Mouse (Mus musculus) kidney, postnatal 0 days (tissue): Measurements from ENCODE around the gene Cib4. TPM values are rescaled to one million over a fixed set of nuclear protein-coding genes. Genes with fewer than 3 reads are reported as not detected.

Experiments
- ATAC-seq: fragments of 200-750 bp; cut with Nextera tagmentation; replicated peaks from 2 replicates; pipeline ENCODE4 v1.8.0; 2017; ENCODE audit warnings: low read depth, moderate number of reproducible peaks, moderate TSS enrichment, moderate library complexity; ENCODE audit not compliant: low FRiP score
- DNase-seq: peaks from one replicate; pipeline ENCODE4 v3.0.0-alpha.2; 2016; ENCODE audit warnings: low spot score
- H3K27ac ChIP-seq: fragments of 300-500 bp; sonication (generic); 2 replicates; pipeline ENCODE4 v1.5.1; 2014; ENCODE audit warnings: mild to moderate bottlenecking
- H3K27me3 ChIP-seq: fragments of 300-500 bp; sonication (generic); 2 replicates; pipeline ENCODE4 v1.6.1; 2014; ENCODE audit warnings: low read length, mixed read lengths; ENCODE audit not compliant: insufficient read depth
- H3K36me3 ChIP-seq: fragments of 300-500 bp; sonication (generic); 2 replicates; pipeline ENCODE4 v1.6.1; 2014; ENCODE audit warnings: low read length, mixed read lengths; ENCODE audit not compliant: insufficient read depth
- H3K4me1 ChIP-seq: fragments of 300-500 bp; sonication (generic); replicated peaks from 2 replicates; pipeline ENCODE4 v1.6.1; 2014; ENCODE audit warnings: antibody characterized with exemption, low read length, mixed read lengths; ENCODE audit not compliant: insufficient read depth
- H3K4me2 ChIP-seq: fragments of 300-500 bp; sonication (generic); 2 replicates; pipeline ENCODE4 v1.6.1; 2014; ENCODE audit warnings: mild to moderate bottlenecking, low read length, moderate library complexity, mixed read lengths
- H3K4me3 ChIP-seq: fragments of 300-500 bp; sonication (generic); replicated peaks from 2 replicates; pipeline ENCODE4 v1.5.1; 2014; ENCODE audit warnings: low read depth, low read length
- H3K9ac ChIP-seq: fragments of 300-500 bp; sonication (generic); 2 replicates; pipeline ENCODE4 v1.6.1; 2014; ENCODE audit warnings: low read depth, low read length
- H3K9me3 ChIP-seq: fragments of 300-500 bp; sonication (generic); replicated peaks from 2 replicates; pipeline ENCODE4 v1.6.1; 2016; ENCODE audit warnings: low read length, inconsistent platforms, mixed read lengths
- CTCF ChIP-seq: IDR thresholded peaks from 2 replicates; pipeline ENCODE4 v1.5.1; 2016; ENCODE audit warnings: antibody characterized with exemption, low read depth, mild to moderate bottlenecking, moderate library complexity
- WGBS: fragments of 180-500 bp; shearing (Covaris S2); extraction: QIAGEN DNeasy Blood & Tissue Kit; methylation state at CpG from one replicate; pipeline ENCODE4 v1.1.7; 2014; 5-methylcytosine and 5-hydroxymethylcytosine counted together
- polyA plus RNA-seq: library from polyadenylated mRNA; unstranded; fragments of >200 nt; fragmentation: Nextera tagmentation; extraction: Ambion mirVana; gene quantifications from 2 replicates; pipeline ENCODE4 v1.2.1, GENCODE M21; 2015

The Cib4 gene
- polyA plus RNA-seq, 1 experiment from 2014 or later, result not detected

DNA sequence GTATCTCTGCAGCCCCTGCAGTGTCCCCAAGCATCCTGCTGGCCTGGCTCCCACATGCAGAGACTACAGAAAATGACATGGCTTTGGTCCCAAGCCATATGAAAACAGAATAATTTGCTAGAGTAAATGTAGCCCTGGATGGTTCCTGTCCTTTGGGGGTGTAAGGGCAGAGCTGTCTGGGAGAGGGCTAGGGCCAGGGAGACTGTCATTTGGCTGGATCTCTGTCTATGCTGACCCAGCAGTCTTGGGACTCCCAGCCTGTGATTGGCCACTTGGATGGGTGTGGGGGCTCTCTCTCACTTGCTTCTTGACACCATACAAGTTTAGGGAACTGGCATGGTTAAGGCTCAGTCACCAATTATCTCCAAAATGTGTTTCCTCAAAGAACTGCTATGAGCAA is 55.4 kb downstream of the Cib4 start:
- DNase-seq, result no peak

DNA sequence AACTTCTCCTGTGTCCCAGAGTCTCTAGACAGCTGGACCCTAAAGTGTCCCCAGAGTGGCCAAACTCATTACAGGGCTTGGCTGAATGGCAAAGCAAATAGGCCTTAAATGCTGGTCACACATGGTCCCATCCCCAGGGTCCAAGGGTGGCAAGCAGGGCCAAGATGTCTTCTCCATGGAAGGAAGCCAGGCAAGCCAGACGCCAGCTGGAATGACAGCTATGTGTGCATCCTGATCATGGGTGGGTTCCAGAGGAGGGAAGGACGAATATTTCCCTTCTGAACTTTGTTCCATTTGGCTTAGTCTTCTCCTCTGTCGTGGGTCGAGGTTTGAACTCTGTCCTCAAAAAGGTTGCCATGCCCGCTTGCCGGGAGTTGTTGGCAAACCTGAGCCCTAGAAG is 60.5 kb downstream of the Cib4 start:
- Histone ChIP-seq H3K4me1 (no peaks in the 10 kb centered on the region), H3K4me3 (no peak overlapping the region), H3K27ac (no peak overlapping the region), H3K9ac (no peak overlapping the region), H3K9me3 (no peaks in the 10 kb centered on the region), H3K27me3 (no peaks in the 10 kb centered on the region), H3K36me3 (no peaks in the 10 kb centered on the region), H3K4me2 (no peak overlapping the region)
- TF ChIP-seq CTCF, result no peak
- WGBS, result 66% methylated on average over 6 of the region's 6 CpGs
- no peak for DNase-seq
- ATAC-seq, result no peak

More for the DNA sequence above, 55.4 kb downstream of the Cib4 start:
- no peak overlapping the region for H3K4me2 ChIP-seq
- no peak overlapping the region for H3K27ac ChIP-seq
- H3K4me1 ChIP-seq, result no peaks in the 10 kb centered on the region
- H3K9me3 ChIP-seq, result no peaks in the 10 kb centered on the region
- no peaks in the 10 kb centered on the region for H3K27me3 ChIP-seq
- ATAC-seq, result no peak
- no peak for TF ChIP-seq CTCF
- no peaks in the 10 kb centered on the region for H3K36me3 ChIP-seq
- no peak overlapping the region for H3K9ac ChIP-seq
- no peak overlapping the region for H3K4me3 ChIP-seq

DNA sequence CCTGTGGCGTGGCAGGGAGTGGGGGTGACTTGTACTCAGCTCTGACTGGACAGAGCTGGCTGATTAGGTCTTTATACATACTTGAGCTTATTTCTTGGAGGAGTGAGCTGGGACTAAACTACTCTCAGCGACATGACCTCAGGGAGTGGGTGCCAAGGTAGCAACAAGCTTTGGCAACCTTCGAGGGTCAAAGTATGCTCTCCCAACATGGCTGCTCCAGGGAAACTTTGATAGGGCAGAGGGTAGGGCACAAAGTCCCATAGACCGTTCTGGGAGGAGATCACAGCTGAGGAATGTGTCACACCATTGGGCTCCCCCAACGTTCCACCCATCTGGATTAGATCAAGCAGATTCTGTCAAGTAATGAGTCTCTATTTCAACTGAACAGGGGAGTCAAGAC is 61.0 kb downstream of the Cib4 start:
- WGBS, result 62% methylated on average over 5 of the region's 5 CpGs
- Histone ChIP-seq H3K4me1 (no peaks in the 10 kb centered on the region), H3K27ac (no peak overlapping the region), H3K4me2 (no peak overlapping the region), H3K27me3 (no peaks in the 10 kb centered on the region), H3K9me3 (no peaks in the 10 kb centered on the region), H3K4me3 (no peak overlapping the region), H3K36me3 (no peaks in the 10 kb centered on the region), H3K9ac (no peak overlapping the region)
- TF ChIP-seq CTCF, result no peak
- no peak for ATAC-seq
- no peak for DNase-seq

DNA sequence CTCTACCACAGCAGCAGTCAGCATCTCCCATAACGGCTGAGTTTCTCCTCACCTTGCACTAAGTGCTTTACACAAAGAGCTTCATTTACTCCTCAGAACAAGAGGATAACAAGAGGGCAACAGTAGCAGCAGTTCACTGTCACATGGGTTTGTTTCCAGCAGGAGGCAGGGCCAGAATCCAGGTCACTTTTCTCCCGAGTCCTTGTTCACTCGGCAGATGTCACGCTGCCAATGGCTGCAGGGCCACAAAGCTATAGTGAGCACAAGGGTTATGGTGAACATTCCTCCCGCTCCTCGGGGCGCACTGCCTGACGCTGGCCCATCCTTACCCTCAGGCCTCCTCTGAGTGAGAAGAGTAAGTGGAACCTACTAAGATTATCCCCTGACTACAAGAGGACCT is 62.1 kb downstream of the Cib4 start:
- no peaks in the 10 kb centered on the region for H3K36me3 ChIP-seq
- no peak overlapping the region for H3K4me3 ChIP-seq
- no peaks in the 10 kb centered on the region for H3K9me3 ChIP-seq
- H3K4me1 ChIP-seq, result no peaks in the 10 kb centered on the region
- no peak for TF ChIP-seq CTCF
- ATAC-seq (no peak), DNase-seq (no peak)
- no peaks in the 10 kb centered on the region for H3K27me3 ChIP-seq
- H3K9ac ChIP-seq, result no peak overlapping the region
- H3K27ac ChIP-seq, result no peak overlapping the region
- whole genome bisulfite sequencing, result 82% methylated on average over 8 of the region's 8 CpGs
- H3K4me2 ChIP-seq, result no peak overlapping the region

DNA sequence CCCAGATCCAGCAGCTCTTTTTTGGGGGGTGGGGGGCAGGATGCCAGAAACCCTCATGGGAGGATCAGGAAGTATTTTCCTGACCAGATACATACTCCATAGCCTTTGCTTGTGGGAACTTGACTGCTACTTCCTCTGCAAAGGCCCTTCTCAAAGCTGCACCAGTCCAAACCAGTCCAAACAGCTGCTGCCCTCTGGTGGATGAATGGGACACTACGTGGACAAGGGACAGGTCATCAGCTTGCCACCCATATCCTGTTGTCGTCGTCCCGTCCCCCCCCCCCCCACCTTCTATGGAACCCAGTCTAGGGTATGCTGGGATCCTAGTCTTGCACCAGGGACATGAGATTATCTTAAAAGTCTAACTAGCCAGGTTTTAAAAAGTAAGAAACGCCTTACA is 63.3 kb downstream of the Cib4 start:
- H3K4me1 ChIP-seq, result no peaks in the 10 kb centered on the region
- no peaks in the 10 kb centered on the region for H3K9me3 ChIP-seq
- no peaks in the 10 kb centered on the region for H3K36me3 ChIP-seq
- ATAC-seq, result peak; percentile 66
- H3K27ac ChIP-seq, result no peak overlapping the region
- peak; percentile 84 for TF ChIP-seq CTCF
- 14% methylated on average over 5 of the region's 5 CpGs for WGBS
- no peak overlapping the region for H3K4me3 ChIP-seq
- DNase-seq, result peak; percentile 84
- H3K4me2 ChIP-seq, result no peak overlapping the region
- no peak overlapping the region for H3K9ac ChIP-seq
- no peaks in the 10 kb centered on the region for H3K27me3 ChIP-seq

DNA sequence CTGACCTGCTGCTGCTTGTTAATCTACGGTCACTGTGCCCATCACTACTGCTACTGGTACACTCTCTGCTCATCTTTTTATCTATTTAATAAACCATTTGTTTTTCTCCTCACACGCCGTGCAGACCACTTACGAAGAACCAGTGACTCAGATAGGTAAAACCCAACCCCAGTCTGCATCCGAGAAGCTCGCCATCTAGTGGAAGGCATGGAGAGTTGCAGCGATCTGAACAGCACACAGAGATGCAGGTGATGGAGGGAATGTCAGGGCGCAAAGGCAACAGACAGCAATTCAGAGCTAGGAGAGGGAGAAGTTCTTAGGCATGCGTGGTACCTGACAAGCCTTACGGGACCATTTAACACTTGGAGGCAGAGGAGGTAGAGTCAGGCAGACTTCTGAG is 69.1 kb downstream of the Cib4 start:
- peak; percentile 90 for TF ChIP-seq CTCF
- no peaks in the 10 kb centered on the region for H3K36me3 ChIP-seq
- DNase-seq (peak; percentile 51), ATAC-seq (no peak)
- no peak overlapping the region for H3K9ac ChIP-seq
- no peaks in the 10 kb centered on the region for H3K27me3 ChIP-seq
- H3K27ac ChIP-seq, result no peak overlapping the region
- no peaks in the 10 kb centered on the region for H3K9me3 ChIP-seq
- no peak overlapping the region for H3K4me2 ChIP-seq
- no peaks in the 10 kb centered on the region for H3K4me1 ChIP-seq
- H3K4me3 ChIP-seq, result no peak overlapping the region
- 41% methylated on average over 10 of the region's 10 CpGs for WGBS

DNA sequence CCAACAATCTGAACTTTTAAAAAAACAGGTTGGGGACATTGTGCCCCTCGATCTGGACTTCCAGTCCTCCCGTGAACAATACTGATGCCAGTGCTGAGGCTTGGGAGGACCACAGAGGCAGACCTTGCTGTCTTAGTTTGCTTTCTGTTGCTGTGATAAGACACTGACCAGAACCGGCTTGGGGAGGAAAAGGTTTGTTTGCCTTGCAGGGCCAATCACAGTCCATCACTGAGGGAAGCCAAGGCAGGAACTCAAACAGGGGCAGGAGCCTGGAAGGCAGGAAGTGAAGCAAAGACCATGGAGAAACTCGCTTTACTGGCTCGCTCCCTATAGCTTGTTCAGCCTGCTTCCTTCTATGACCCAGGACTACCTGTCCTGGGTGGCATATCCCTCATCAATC is 73.5 kb downstream of the Cib4 start:
- WGBS, result 71% methylated on average over 5 of the region's 5 CpGs
- ATAC-seq (no peak), DNase-seq (no peak)
- Histone ChIP-seq H3K4me1 (no peaks in the 10 kb centered on the region), H3K36me3 (no peaks in the 10 kb centered on the region), H3K27ac (no peak overlapping the region), H3K27me3 (no peaks in the 10 kb centered on the region), H3K4me3 (no peak overlapping the region), H3K4me2 (no peak overlapping the region), H3K9ac (no peak overlapping the region), H3K9me3 (no peaks in the 10 kb centered on the region)
- TF ChIP-seq CTCF, result no peak
